Mouse (Mus musculus) CH12.LX (cell line): ENCODE results near the gene Steap3. TPM values are rescaled to one million over a fixed set of nuclear protein-coding genes. Genes with fewer than 3 reads are reported as not detected.

Experiments
- DNase-seq: peaks from one replicate; pipeline ENCODE4 v3.0.0-alpha.2; 2013; ENCODE audit errors: extremely low read depth
- H3K27ac ChIP-seq: 2 replicates; pipeline ENCODE4 v1.5.1; 2012; ENCODE audit warnings: low read depth, mild to moderate bottlenecking, control low read depth, moderate library complexity; ENCODE audit not compliant: insufficient read depth
- H3K27me3 ChIP-seq: replicated peaks from 2 replicates; pipeline ENCODE3; 2012; ENCODE audit warnings: inconsistent platforms
- H3K36me3 ChIP-seq, 2 experiments: replicated peaks in 1 of 2; 2 replicates each; pipeline versions ENCODE3 to v1.6.1; 2012; ENCODE audit warnings: inconsistent platforms in 1 of 2, low read length in 1 of 2, mild to moderate bottlenecking in 1 of 2, mixed read lengths in 1 of 2, moderate library complexity in 1 of 2; ENCODE audit not compliant: control insufficient read depth in 1 of 2, insufficient read depth in 1 of 2
- H3K4me1 ChIP-seq, 2 experiments: 2 replicates each; pipeline ENCODE4 v1.6.1; 2012; ENCODE audit warnings: inconsistent platforms in 1 of 2, moderate library complexity in 1 of 2; ENCODE audit not compliant: insufficient read depth in 2 of 2, control insufficient read depth in 1 of 2
- H3K4me2 ChIP-seq: 2 replicates; pipeline ENCODE4 v1.6.1; 2012; ENCODE audit warnings: low read depth, mild to moderate bottlenecking, control low read depth; ENCODE audit not compliant: poor library complexity, insufficient read depth, severe bottlenecking
- H3K4me3 ChIP-seq, 3 experiments: fragments of 150-350 bp in 1 of 3; sonication (generic) in 1 of 3; replicated peaks in 1 of 3; 2 replicates each; pipeline versions ENCODE3 to v1.5.1; 2011 to 2012; ENCODE audit warnings: low read depth in 2 of 3, low read length in 2 of 3, mild to moderate bottlenecking in 2 of 3, moderate library complexity in 2 of 3, control low read depth in 1 of 3, improper control_type of control experiment in 1 of 3, inconsistent platforms in 1 of 3, mixed read lengths in 1 of 3; ENCODE audit not compliant: poor library complexity in 1 of 3
- H3K79me2 ChIP-seq: replicated peaks from 2 replicates; pipeline ENCODE4 v1.6.1; 2012; ENCODE audit warnings: mild to moderate bottlenecking, moderate library complexity; ENCODE audit not compliant: control insufficient read depth, poor library complexity, insufficient read depth, severe bottlenecking; ENCODE audit errors: extremely low read depth
- H3K9ac ChIP-seq: 2 replicates; pipeline ENCODE4 v1.6.1; 2012; ENCODE audit warnings: low read depth, mild to moderate bottlenecking, control low read depth, moderate library complexity; ENCODE audit not compliant: insufficient read depth
- H3K9me3 ChIP-seq: replicated peaks from 2 replicates; pipeline ENCODE3; 2012; ENCODE audit warnings: low read length, inconsistent platforms, mixed read lengths
- CTCF ChIP-seq, 2 experiments: IDR thresholded peaks in 1 of 2; conservative IDR thresholded peaks in 1 of 2; 2 replicates each; pipeline ENCODE4 v1.5.1; 2011 to 2012; ENCODE audit warnings: low read depth in 2 of 2, low read length in 2 of 2, improper control_type of control experiment in 1 of 2, inconsistent platforms in 1 of 2, mild to moderate bottlenecking in 1 of 2, moderate library complexity in 1 of 2
- E2F4 ChIP-seq: IDR thresholded peaks from 2 replicates; pipeline ENCODE4 v1.6.1; 2011; ENCODE audit warnings: low read depth, low read length, improper control_type of control experiment; ENCODE audit not compliant: insufficient replicate concordance
- ELF1 ChIP-seq: IDR thresholded peaks from 2 replicates; pipeline ENCODE4 v1.6.1; 2014; ENCODE audit warnings: low read depth, mild to moderate bottlenecking, inconsistent platforms, low read length, improper control_type of control experiment
- HCFC1 ChIP-seq: IDR thresholded peaks from 2 replicates; pipeline ENCODE4 v1.6.1; 2012; ENCODE audit warnings: low read depth, mild to moderate bottlenecking, inconsistent platforms, low read length, improper control_type of control experiment
- JUND ChIP-seq: conservative IDR thresholded peaks from 2 replicates; pipeline ENCODE4 v1.6.1; 2011; ENCODE audit warnings: low read depth, low read length, improper control_type of control experiment
- MEF2A ChIP-seq: IDR thresholded peaks from 2 replicates; pipeline ENCODE4 v1.6.1; 2014; ENCODE audit warnings: low read depth, mild to moderate bottlenecking, inconsistent platforms, low read length, improper control_type of control experiment, borderline replicate concordance
- NELFE ChIP-seq: IDR thresholded peaks from 2 replicates; pipeline ENCODE4 v1.6.1; 2011; ENCODE audit warnings: low read depth, low read length, improper control_type of control experiment
- NRF1 ChIP-seq: IDR thresholded peaks from 2 replicates; pipeline ENCODE4 v1.6.1; 2014; ENCODE audit warnings: low read depth, mild to moderate bottlenecking, inconsistent platforms, low read length, improper control_type of control experiment, moderate library complexity
- POLR2A ChIP-seq: IDR thresholded peaks from 2 replicates; pipeline ENCODE4 v1.6.1; 2011; ENCODE audit warnings: low read depth, mild to moderate bottlenecking, improper control_type of control experiment, low read length
- POLR2AphosphoS2 ChIP-seq: IDR thresholded peaks from 2 replicates; pipeline ENCODE4 v1.6.1; 2011; ENCODE audit warnings: low read depth, low read length, improper control_type of control experiment
- RAD21 ChIP-seq: IDR thresholded peaks from 2 replicates; pipeline ENCODE4 v1.6.1; 2011; ENCODE audit warnings: low read depth, mild to moderate bottlenecking, low read length, improper control_type of control experiment, moderate library complexity
- SMC3 ChIP-seq: IDR thresholded peaks from 2 replicates; pipeline ENCODE4 v1.6.1; 2011; ENCODE audit warnings: low read depth, low read length, improper control_type of control experiment
- TCF12 ChIP-seq: IDR thresholded peaks from 2 replicates; pipeline ENCODE4 v1.6.1; 2014; ENCODE audit warnings: low read depth, mild to moderate bottlenecking, inconsistent platforms, low read length, improper control_type of control experiment
- USF1 ChIP-seq: IDR thresholded peaks from 2 replicates; pipeline ENCODE4 v1.6.1; 2014; ENCODE audit warnings: low read depth, mild to moderate bottlenecking, inconsistent platforms, low read length, improper control_type of control experiment
- ZMIZ1 ChIP-seq: IDR thresholded peaks from 2 replicates; pipeline ENCODE4 v1.6.1; 2012; ENCODE audit warnings: low read depth, mild to moderate bottlenecking, inconsistent platforms, low read length, improper control_type of control experiment
- dilution Hi-C: fragments of 300-500 bp; cut with MboI; formaldehyde crosslinking; loops from 2 replicates; pipeline ENCODE4 v1.14.3; 2020; ENCODE audit warnings: low sequenced_read_pairs; ENCODE audit not compliant: extremely low pct_unique_long_range_greater_than_20kb, extremely low pct_ligation_motif_present
- in situ Hi-C: fragments of 300-500 bp; cut with MboI; formaldehyde crosslinking; loops from 3 replicates; pipeline ENCODE4 v1.14.3; 2019; ENCODE audit warnings: low sequenced_read_pairs, low pct_ligation_motif_present, low pct_unique_long_range_greater_than_20kb, mixed read lengths
- polyA plus RNA-seq: library from polyadenylated mRNA; unstranded; fragments of >175 nt; gene quantifications from 2 replicates; pipeline ENCODE4 v1.2.1, GENCODE M21; 2012; ENCODE audit warnings: low read depth; ENCODE audit not compliant: insufficient read length
- total RNA-seq, 2 experiments: library from RNA; depleted of rRNA; stranded (reverse); fragments of 300-350 nt in 1 of 2; fragments of >200 nt in 1 of 2; gene quantifications; 2 replicates each; pipeline ENCODE4 v1.2.3; 2012 to 2014

Gene Steap3
- total and polyA plus RNA-seq, 3 experiments = 1.2 to 8.0 (median 2.9) TPM

DNA sequence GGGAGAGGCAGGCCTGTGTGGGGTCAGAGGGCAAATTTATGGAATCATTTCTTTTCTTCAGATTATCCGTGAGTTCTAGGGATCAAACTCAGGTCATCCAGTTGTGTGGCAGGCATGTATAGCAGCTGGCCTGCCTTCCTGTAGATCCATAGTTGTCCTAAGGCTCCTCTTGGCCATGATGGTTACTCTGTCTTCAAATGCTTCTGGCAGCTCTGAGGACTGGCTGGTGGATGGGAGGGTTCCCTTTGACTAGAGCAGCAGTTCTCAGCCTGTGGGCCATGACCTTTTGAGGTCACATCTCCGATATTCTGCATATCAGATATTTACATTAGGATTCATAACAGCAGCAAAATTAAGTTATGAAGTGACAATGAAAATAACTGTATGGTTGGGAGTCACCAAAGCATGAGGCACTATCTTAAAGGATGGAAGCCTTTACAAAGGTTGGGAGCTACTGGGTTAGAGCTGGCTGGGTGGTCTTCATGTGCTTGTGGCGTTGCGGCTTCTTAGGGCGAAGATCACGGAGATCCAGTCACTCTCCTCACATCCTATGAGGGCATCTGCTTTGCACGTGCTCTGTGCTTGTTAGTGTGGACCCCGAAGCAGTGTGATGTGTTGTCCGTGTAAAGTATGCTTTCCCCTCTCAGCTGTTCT lies 113.9 kb downstream of the Steap3 start:
- dilution Hi-C loops (no loop called here), in situ Hi-C loops (no loop called here)

DNA sequence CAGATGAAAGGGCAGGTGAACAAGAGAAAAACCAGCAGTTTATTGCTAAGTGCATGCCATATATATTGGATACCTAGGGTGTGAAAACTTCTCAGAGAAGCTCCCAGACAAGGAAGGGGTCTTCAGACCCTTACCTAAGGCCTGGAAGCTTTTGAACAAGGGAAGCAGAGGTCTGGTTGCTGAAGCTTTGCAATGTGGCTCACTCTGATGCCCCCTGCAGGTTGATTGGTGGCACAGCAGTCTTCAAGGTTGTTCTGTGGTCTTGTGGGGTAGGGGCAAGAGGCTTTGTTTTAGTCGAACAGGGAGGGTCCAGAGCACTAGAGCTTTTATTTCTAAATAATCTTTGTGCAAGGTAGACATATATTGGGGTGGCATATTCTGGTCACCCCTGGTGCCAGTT lies 117.2 kb downstream of the Steap3 start:
- Histone ChIP-seq H3K36me3 (peaks cover 0 to 5% of the 10 kb centered on the region in 2 experiments), H3K27ac (no peak overlapping the region), H3K4me2 (no peak overlapping the region), H3K4me1 (peaks cover 0 to 11% of the 10 kb centered on the region in 2 experiments; a peak in 2 of 4 replicates), H3K79me2 (no peaks in the 10 kb centered on the region; the same call in 1 of the 2 replicates), H3K9ac (no peak overlapping the region), H3K9me3 (no peaks in the 10 kb centered on the region), H3K4me3 (no peak overlapping the region), H3K27me3 (no peaks in the 10 kb centered on the region)
- no peak for DNase-seq
- TF ChIP-seq SMC3 = peak; percentile 70
- TF ChIP-seq RAD21 = peak; percentile 37
- peak; percentile 73 to 80 for TF ChIP-seq CTCF (conservative IDR thresholded peaks at IDR 0.05 in 1 of 2, IDR thresholded peaks at IDR 0.05 in 1 of 2; ENCODE audit: low read depth in 2 of 2, low read length in 2 of 2)
- no peak for TF ChIP-seq NRF1
- in situ Hi-C loops (no loop called here), dilution Hi-C loops (no loop called here)

More for the DNA sequence above, 113.9 kb downstream of the Steap3 start:
- Histone ChIP-seq H3K4me3 (no peak overlapping the region), H3K79me2 (no peaks in the 10 kb centered on the region; the same call in 1 of the 2 replicates), H3K27ac (no peak overlapping the region), H3K9me3 (no peaks in the 10 kb centered on the region), H3K4me2 (no peak overlapping the region), H3K9ac (no peak overlapping the region), H3K36me3 (peaks cover 0 to 3% of the 10 kb centered on the region in 2 experiments), H3K27me3 (no peaks in the 10 kb centered on the region), H3K4me1 (peaks cover 0 to 25% of the 10 kb centered on the region in 2 experiments; a peak in 2 of 4 replicates)
- no peak for DNase-seq
- TF ChIP-seq ZMIZ1 (no peak), E2F4 (no peak), USF1 (no peak), MEF2A (no peak), TCF12 (no peak), POLR2AphosphoS2 (no peak), NELFE (no peak)

DNA sequence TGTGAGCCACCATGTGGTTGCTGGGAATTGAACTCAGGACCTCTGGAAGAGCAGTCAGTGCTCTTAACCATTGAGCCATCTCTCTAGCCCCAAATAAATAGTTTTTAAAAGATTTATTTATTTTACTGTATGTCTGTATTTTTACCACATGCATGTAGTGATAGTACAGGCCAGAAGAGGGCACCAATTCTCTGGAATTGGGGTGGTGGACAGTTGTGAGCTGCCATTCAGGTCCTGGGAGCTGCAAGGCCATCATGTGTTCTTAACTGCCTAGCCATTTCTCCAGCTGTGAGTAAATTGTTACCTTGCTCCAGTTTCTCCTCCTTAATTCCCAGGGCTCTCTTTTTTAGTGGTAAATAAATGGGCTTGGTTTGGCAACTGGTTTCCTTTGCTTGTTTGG lies 118.3 kb downstream of the Steap3 start:
- TF ChIP-seq POLR2A (no peak), SMC3 (peak; percentile 49), ELF1 (no peak), HCFC1 (no peak), MEF2A (no peak), CTCF (conservative IDR thresholded peaks at IDR 0.05 in 1 of 2, IDR thresholded peaks at IDR 0.05 in 1 of 2; ENCODE audit: low read depth in 2 of 2, low read length in 2 of 2) (peak; percentile 17 to 70; a peak in 3 of 4 replicates), RAD21 (peak; percentile 62), JUND (no peak)
- peak; percentile 62 for DNase-seq
- Histone ChIP-seq H3K4me1 (peaks cover 0 to 11% of the 10 kb centered on the region in 2 experiments; a peak in 2 of 4 replicates), H3K36me3 (peaks cover 0 to 5% of the 10 kb centered on the region in 2 experiments), H3K9me3 (no peaks in the 10 kb centered on the region), H3K4me3 (no peak overlapping the region), H3K27ac (no peak overlapping the region), H3K4me2 (no peak overlapping the region), H3K9ac (no peak overlapping the region), H3K79me2 (no peaks in the 10 kb centered on the region; the same call in 1 of the 2 replicates), H3K27me3 (no peaks in the 10 kb centered on the region)
- dilution Hi-C loops (no loop called here), in situ Hi-C loops (no loop called here)
